Mouse (Mus musculus): ENCODE results near the gene Rab3gap2. TPM values are rescaled to one million over a fixed set of nuclear protein-coding genes. Genes with fewer than 3 reads are reported as not detected.
"Not testable (repeated sequence)": the region's sequence is repeated elsewhere in the genome, so short reads cannot be mapped to it uniquely, and the experiment has no call there.

The Rab3gap2 gene
- polyA plus RNA-seq, 1 experiment from 2014 or later: 20.2 TPM

- no peak for DNase-seq (ENCODE audit: low spot score)
- H3K27me3 ChIP-seq (ENCODE audit: insufficient read depth, poor library complexity, severe bottlenecking): no peaks in the 10 kb centered on the region
- no peak overlapping the region for H3K27ac ChIP-seq
- H3K36me3 ChIP-seq: peaks cover 86% of the 10 kb centered on the region
- no peak overlapping the region for H3K4me3 ChIP-seq
- WGBS: 92% methylated on average over 7 of the region's 7 CpGs
- H3K4me1 ChIP-seq (replicated peaks): no peaks in the 10 kb centered on the region
- H3K9me3 ChIP-seq: no peaks in the 10 kb centered on the region
Observed at GRCm38 (mm10) chr1:185296850-185297249, 92.9 kb downstream of the Rab3gap2 start.

- Histone ChIP-seq H3K9me3 (no peaks in the 10 kb centered on the region), H3K4me1 (replicated peaks) (no peaks in the 10 kb centered on the region), H3K4me3 (no peak overlapping the region), H3K27me3 (ENCODE audit: insufficient read depth, poor library complexity, severe bottlenecking) (no peaks in the 10 kb centered on the region), H3K27ac (no peak overlapping the region), H3K36me3 (peaks cover 85% of the 10 kb centered on the region)
- no peak for DNase-seq (ENCODE audit: low spot score)
- 96% methylated on average over 8 of the region's 8 CpGs for WGBS
Observed at GRCm38 (mm10) chr1:185298496-185298895, 94.6 kb downstream of the Rab3gap2 start.

GRCm38 (mm10) chr1:185302816-185303215, 98.9 kb downstream of the Rab3gap2 start:
- Histone ChIP-seq H3K4me3 (no peak overlapping the region), H3K9me3 (peaks cover 6% of the 10 kb centered on the region; the same call in 1 of the 2 replicates), H3K4me1 (replicated peaks) (no peaks in the 10 kb centered on the region), H3K27ac (no peak overlapping the region), H3K36me3 (peaks cover 61% of the 10 kb centered on the region), H3K27me3 (ENCODE audit: insufficient read depth, poor library complexity, severe bottlenecking) (no peaks in the 10 kb centered on the region)
- no peak for DNase-seq (ENCODE audit: low spot score)
- 96% methylated on average over 6 of the region's 6 CpGs for WGBS

- Histone ChIP-seq H3K27ac (no peak overlapping the region), H3K4me1 (replicated peaks) (no peaks in the 10 kb centered on the region), H3K27me3 (ENCODE audit: insufficient read depth, poor library complexity, severe bottlenecking) (no peaks in the 10 kb centered on the region), H3K9me3 (peaks cover 6% of the 10 kb centered on the region; the same call in 1 of the 2 replicates), H3K36me3 (peaks cover 55% of the 10 kb centered on the region), H3K4me3 (no peak overlapping the region)
- no peak for DNase-seq (ENCODE audit: low spot score)
- 97% methylated on average over 12 of the region's 12 CpGs for WGBS
Observed at GRCm38 (mm10) chr1:185306836-185307235, 102.9 kb downstream of the Rab3gap2 start.

- 96% methylated on average over 7 of the region's 7 CpGs for WGBS
- no peak overlapping the region for H3K27ac ChIP-seq
- peaks cover 54% of the 10 kb centered on the region for H3K36me3 ChIP-seq
- peaks cover 6% of the 10 kb centered on the region; the same call in 1 of the 2 replicates for H3K9me3 ChIP-seq
- no peaks in the 10 kb centered on the region for H3K27me3 ChIP-seq (ENCODE audit: insufficient read depth, poor library complexity, severe bottlenecking)
- no peak overlapping the region for H3K4me3 ChIP-seq
- H3K4me1 ChIP-seq (replicated peaks): no peaks in the 10 kb centered on the region
- DNase-seq (ENCODE audit: low spot score): no peak
Observed at GRCm38 (mm10) chr1:185307645-185308044, 103.7 kb downstream of the Rab3gap2 start.

GRCm38 (mm10) chr1:185308334-185308733, 104.4 kb downstream of the Rab3gap2 start:
- 97% methylated on average over 2 of the region's 2 CpGs for WGBS
- Histone ChIP-seq H3K27me3 (ENCODE audit: insufficient read depth, poor library complexity, severe bottlenecking) (no peaks in the 10 kb centered on the region), H3K36me3 (peaks cover 54% of the 10 kb centered on the region), H3K4me1 (replicated peaks) (no peaks in the 10 kb centered on the region), H3K9me3 (peaks cover 6% of the 10 kb centered on the region; the same call in 1 of the 2 replicates), H3K27ac (no peak overlapping the region), H3K4me3 (no peak overlapping the region)
- DNase-seq (ENCODE audit: low spot score): no peak

- WGBS: 81% methylated on average over 4 of the region's 4 CpGs
- Histone ChIP-seq H3K27me3 (ENCODE audit: insufficient read depth, poor library complexity, severe bottlenecking) (no peaks in the 10 kb centered on the region), H3K4me1 (replicated peaks) (no peaks in the 10 kb centered on the region), H3K9me3 (peaks cover 6% of the 10 kb centered on the region; the same call in 1 of the 2 replicates), H3K4me3 (no peak overlapping the region), H3K27ac (no peak overlapping the region), H3K36me3 (peaks cover 56% of the 10 kb centered on the region)
- DNase-seq (ENCODE audit: low spot score): no peak
Observed at GRCm38 (mm10) chr1:185308908-185309307, 105.0 kb downstream of the Rab3gap2 start.

GRCm38 (mm10) chr1:185311949-185312348, 108.0 kb downstream of the Rab3gap2 start:
- no peak for DNase-seq (ENCODE audit: low spot score)
- Histone ChIP-seq H3K4me1 (replicated peaks) (no peaks in the 10 kb centered on the region), H3K27ac (no peak overlapping the region), H3K27me3 (ENCODE audit: insufficient read depth, poor library complexity, severe bottlenecking) (no peaks in the 10 kb centered on the region), H3K9me3 (no peaks in the 10 kb centered on the region), H3K36me3 (peaks cover 73% of the 10 kb centered on the region), H3K4me3 (no peak overlapping the region)
- WGBS: 93% methylated on average over 9 of the region's 9 CpGs

- DNase-seq (ENCODE audit: low spot score): no peak
- Histone ChIP-seq H3K9me3 (no peaks in the 10 kb centered on the region), H3K36me3 (peaks cover 78% of the 10 kb centered on the region), H3K27ac (no peak overlapping the region), H3K27me3 (ENCODE audit: insufficient read depth, poor library complexity, severe bottlenecking) (no peaks in the 10 kb centered on the region), H3K4me1 (replicated peaks) (no peaks in the 10 kb centered on the region), H3K4me3 (no peak overlapping the region)
- WGBS: 95% methylated on average over 4 of the region's 4 CpGs
Observed at GRCm38 (mm10) chr1:185314546-185314945, 110.6 kb downstream of the Rab3gap2 start.

GRCm38 (mm10) chr1:185315846-185316568, 112.1 kb downstream of the Rab3gap2 start:
- no peak overlapping the region for H3K4me3 ChIP-seq
- 89% methylated on average over 16 of the region's 16 CpGs for WGBS
- no peak for DNase-seq (ENCODE audit: low spot score)
- H3K27me3 ChIP-seq (ENCODE audit: insufficient read depth, poor library complexity, severe bottlenecking): no peaks in the 10 kb centered on the region
- H3K27ac ChIP-seq: no peak overlapping the region
- H3K9me3 ChIP-seq: no peaks in the 10 kb centered on the region
- peaks cover 87% of the 10 kb centered on the region for H3K36me3 ChIP-seq
- H3K4me1 ChIP-seq (replicated peaks): no peaks in the 10 kb centered on the region

GRCm38 (mm10) chr1:185327754-185328345, 123.9 kb downstream of the Rab3gap2 start:
- H3K27me3 ChIP-seq (ENCODE audit: insufficient read depth, poor library complexity, severe bottlenecking): not testable (repeated sequence)
- H3K4me3 ChIP-seq: peak overlapping the region; percentile 93
- H3K4me1 ChIP-seq (replicated peaks): peaks cover 35% of the 10 kb centered on the region

GRCm38 (mm10) chr1:185328721-185329610, 125.0 kb downstream of the Rab3gap2 start, which contains the start of gene Iars2:
Iars2 (minus strand) TSS chr1:185329396.
- H3K9me3 ChIP-seq: no peaks in the 10 kb centered on the region
- peaks cover 32% of the 10 kb centered on the region for H3K36me3 ChIP-seq
- H3K4me3 ChIP-seq: peak within 1 kb of the TSS; percentile 93
- WGBS: under 1% methylated on average over 76 of the region's 76 CpGs
- no peaks in the 10 kb centered on the region for H3K27me3 ChIP-seq (ENCODE audit: insufficient read depth, poor library complexity, severe bottlenecking)
- peaks cover 45% of the 10 kb centered on the region for H3K4me1 ChIP-seq (replicated peaks)
- peak; percentile 95 for DNase-seq (ENCODE audit: low spot score)
- H3K27ac ChIP-seq: peak within 1 kb of the TSS; percentile 93

More at GRCm38 (mm10) chr1:185327754-185328345, 123.9 kb downstream of the Rab3gap2 start:
- H3K36me3 ChIP-seq: peaks cover 43% of the 10 kb centered on the region
- DNase-seq (ENCODE audit: low spot score); H3K27ac ChIP-seq; H3K9me3 ChIP-seq: not testable (repeated sequence)
- 69% methylated on average over 3 of the region's 3 CpGs for WGBS
